ENCODE assay signal across 9 mouse cellular contexts in the genomic region with DNA sequence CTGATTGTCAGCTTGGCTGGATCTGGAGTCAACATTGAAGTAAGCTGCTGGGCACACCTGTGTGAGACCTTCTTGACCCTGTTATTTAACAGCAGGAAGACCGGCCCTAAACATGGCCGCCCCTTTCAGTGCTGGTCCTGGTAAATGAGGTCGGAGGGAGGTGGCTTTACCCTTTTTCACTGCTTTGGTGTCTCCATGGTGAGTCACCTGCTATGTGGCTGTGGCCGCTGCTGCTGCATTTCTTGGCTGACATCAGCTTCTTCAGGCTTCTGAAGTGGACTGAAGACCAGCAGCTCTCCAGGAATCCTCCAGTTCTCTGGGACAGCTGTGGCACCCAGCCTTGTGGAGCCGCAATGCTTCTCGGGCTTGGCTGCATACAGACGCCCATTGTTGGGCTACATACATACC. TPM values are rescaled to one million over a fixed set of nuclear protein-coding genes. Genes with fewer than 3 reads are reported as not detected.
DNase-seq lines count a peak whose midpoint lies in the region; ATAC-seq lines count a peak whose summit lies in the region.
"Had no signal": no experiment of that assay in that cellular context is flagged by ENCODE, and none has a peak within 500 bp of the region (broad histone marks: within the 10 kb centered on the region; RNA-seq: fewer than 3 reads in every experiment).

No protein-coding gene starts in this region.

- peak overlapping the region; percentile 75 for H3K27ac ChIP-seq in heart, embryonic 15.5 days
- peak overlapping the region; percentile 61 for H3K27ac ChIP-seq in embryonic facial prominence, embryonic 12.5 days
- peak overlapping the region; percentile 85 for H3K27ac ChIP-seq in intestine, embryonic 14.5 days (ENCODE audit: low read depth)
- peak overlapping the region; percentile 64 for H3K27ac ChIP-seq in midbrain, embryonic 16.5 days (ENCODE audit: low read length)

- no peaks in the 10 kb centered on the region for H3K9me3 ChIP-seq in heart, embryonic 15.5 days (replicated peaks)
- H3K9me3 ChIP-seq in embryonic facial prominence, embryonic 12.5 days: no peaks in the 10 kb centered on the region
- no peaks in the 10 kb centered on the region for H3K9me3 ChIP-seq in intestine, embryonic 14.5 days (ENCODE audit: control insufficient read depth, low read length)
- no peaks in the 10 kb centered on the region for H3K9me3 ChIP-seq in midbrain, embryonic 16.5 days (replicated peaks; ENCODE audit: control insufficient read depth, low read length, poor library complexity, severe bottlenecking)

- no peak for ATAC-seq in heart, embryonic 15.5 days (replicated peaks; ENCODE audit: insufficient number of reproducible peaks, insufficient read depth, low FRiP score, low read depth)
- ATAC-seq in embryonic facial prominence, embryonic 12.5 days (ENCODE audit: insufficient number of reproducible peaks, insufficient read depth, low FRiP score, low TSS enrichment): no peak
- ATAC-seq in intestine, embryonic 14.5 days (replicated peaks; ENCODE audit: low FRiP score, low TSS enrichment, low read depth): peak; percentile 24; the same call in 1 of the 2 replicates
- peak; percentile 55 for ATAC-seq in midbrain, embryonic 16.5 days

- no peak for DNase-seq in heart, postnatal 10 days
- no peak for DNase-seq in intestine, embryonic 14.5 days (ENCODE audit: low spot score)
- DNase-seq in layer of hippocampus, adult 8-10 months (ENCODE audit: low spot score in 2 of 2): no peak
- DNase-seq in right cerebral cortex, postnatal 14 days: no peak
- DNase-seq in adrenal gland, postnatal 4 days (ENCODE audit: low spot score in 2 of 2): no peak
- DNase-seq: cerebellum, adult 18-20 months had no signal

- WGBS in heart, embryonic 15.5 days: 67% methylated on average over 7 of the region's 7 CpGs
- 51% methylated on average over 7 of the region's 7 CpGs for WGBS in embryonic facial prominence, embryonic 12.5 days
- whole genome bisulfite sequencing in intestine, embryonic 14.5 days: 49% methylated on average over 7 of the region's 7 CpGs
- WGBS in midbrain, embryonic 16.5 days: 44% methylated on average over 7 of the region's 7 CpGs

- intact Hi-C loops in heart, postnatal 10 days (cut with DNase I): loop anchor here (1.0 to 5.0 kb wide), 2 partner anchors 43 to 247 kb away; no protein-coding TSS in a partner anchor

- H3K27me3 ChIP-seq in heart, embryonic 15.5 days: 0 out of 2 replicates have a peak, but pooled peaks cover 3% of the 10 kb centered on the region
- H3K27me3 ChIP-seq in embryonic facial prominence, embryonic 12.5 days: no peaks in the 10 kb centered on the region
- no peaks in the 10 kb centered on the region for H3K27me3 ChIP-seq in intestine, embryonic 14.5 days (replicated peaks; ENCODE audit: control insufficient read depth, insufficient read depth, low read length)
- H3K27me3 ChIP-seq in midbrain, embryonic 16.5 days (ENCODE audit: control insufficient read depth, insufficient read depth, low read depth, low read length): no peaks in the 10 kb centered on the region

- H3K4me1 ChIP-seq in heart, embryonic 15.5 days (replicated peaks): peaks cover 14% of the 10 kb centered on the region
- H3K4me1 ChIP-seq in embryonic facial prominence, embryonic 12.5 days: peaks cover 4% of the 10 kb centered on the region; the same call in 1 of the 2 replicates
- H3K4me1 ChIP-seq in intestine, embryonic 14.5 days (replicated peaks; ENCODE audit: control insufficient read depth, insufficient read depth, low read length): peaks cover 21% of the 10 kb centered on the region
- no peaks in the 10 kb centered on the region for H3K4me1 ChIP-seq in midbrain, embryonic 16.5 days (ENCODE audit: control insufficient read depth, insufficient read depth, low read length)

- H3K36me3 ChIP-seq in heart, embryonic 15.5 days: no peaks in the 10 kb centered on the region
- H3K36me3 ChIP-seq in embryonic facial prominence, embryonic 12.5 days: no peaks in the 10 kb centered on the region
- H3K36me3 ChIP-seq in intestine, embryonic 14.5 days (ENCODE audit: control insufficient read depth, insufficient read depth, low read length): no peaks in the 10 kb centered on the region
- no peaks in the 10 kb centered on the region for H3K36me3 ChIP-seq in midbrain, embryonic 16.5 days (ENCODE audit: control insufficient read depth, insufficient read depth, low read length)

- no peak overlapping the region for H3K9ac ChIP-seq in heart, embryonic 15.5 days
- H3K9ac ChIP-seq in embryonic facial prominence, embryonic 12.5 days: no peak overlapping the region
- no peak overlapping the region for H3K9ac ChIP-seq in intestine, embryonic 14.5 days (ENCODE audit: low read length)
- no peak overlapping the region for H3K9ac ChIP-seq in midbrain, embryonic 16.5 days (ENCODE audit: low read depth, low read length)

- H3K4me2 ChIP-seq in heart, embryonic 15.5 days: no peak overlapping the region
- no peak overlapping the region for H3K4me2 ChIP-seq in embryonic facial prominence, embryonic 12.5 days (replicated peaks)
- H3K4me2 ChIP-seq in intestine, embryonic 14.5 days (ENCODE audit: low read length): peak overlapping the region; percentile 18; the same call in 1 of the 2 replicates
- no peak overlapping the region for H3K4me2 ChIP-seq in midbrain, embryonic 16.5 days (ENCODE audit: low read length)

- no peak overlapping the region for H3K4me3 ChIP-seq in heart, embryonic 15.5 days
- no peak overlapping the region for H3K4me3 ChIP-seq in embryonic facial prominence, embryonic 12.5 days
- H3K4me3 ChIP-seq in intestine, embryonic 14.5 days (ENCODE audit: low read depth, low read length): no peak overlapping the region
- H3K4me3 ChIP-seq in midbrain, embryonic 16.5 days (ENCODE audit: low read depth, low read length): no peak overlapping the region

RNA-seq across cellular contexts. Expression of a gene that starts 8.2 kb away (rescaled TPM):
- 39.7 and 48.4 TPM in 2 replicates for polyA plus RNA-seq in heart, embryonic 15.5 days (2015; fragmentation: Nextera tagmentation; extraction: Ambion mirVana)
- total RNA-seq in heart, postnatal 10 days (2021): 10 to 100 TPM; 40.4 to 45.2 TPM
- 50.0 and 51.1 TPM in 2 replicates for polyA plus RNA-seq in embryonic facial prominence, embryonic 12.5 days (2016; fragmentation: Nextera tagmentation; extraction: Ambion mirVana)
- 38.1 and 44.4 TPM in 2 replicates for polyA plus RNA-seq in intestine, embryonic 14.5 days (2014; fragmentation: Nextera tagmentation; extraction: Ambion mirVana)
- 46.0 and 46.5 TPM in 2 replicates for polyA plus RNA-seq in midbrain, embryonic 16.5 days (2015; fragmentation: Nextera tagmentation; extraction: Ambion mirVana)
- total RNA-seq in layer of hippocampus, adult 8-10 months (2022): 10 to 100 TPM; 59.2 to 63.9 (median 62.6) TPM
- 10 to 100 TPM; 58.8 to 65.5 TPM for total RNA-seq in adrenal gland, postnatal 4 days (2021)

RNA-seq across cellular contexts. Expression of a gene that starts 13.5 kb away (rescaled TPM):
- polyA plus RNA-seq in heart, embryonic 15.5 days (2015; fragmentation: Nextera tagmentation; extraction: Ambion mirVana): 0.43 and 0.45 TPM in 2 replicates
- under 1 TPM in 1 of 2 experiments, not detected in 1; 0.64 TPM for total RNA-seq in heart, postnatal 10 days (2021)
- not detected in 2 replicates for polyA plus RNA-seq in embryonic facial prominence, embryonic 12.5 days (2016; fragmentation: Nextera tagmentation; extraction: Ambion mirVana)
- polyA plus RNA-seq in intestine, embryonic 14.5 days (2014; fragmentation: Nextera tagmentation; extraction: Ambion mirVana): 776 and 848 TPM in 2 replicates
- polyA plus RNA-seq in midbrain, embryonic 16.5 days (2015; fragmentation: Nextera tagmentation; extraction: Ambion mirVana): not detected in 2 replicates
- total RNA-seq in layer of hippocampus, adult 8-10 months (2022): not detected
- 1 to 10 TPM; 2.6 to 2.9 TPM for total RNA-seq in adrenal gland, postnatal 4 days (2021)

RNA-seq across cellular contexts. Expression of a gene that starts 26.4 kb away (rescaled TPM):
- 32.0 and 40.4 TPM in 2 replicates for polyA plus RNA-seq in heart, embryonic 15.5 days (2015; fragmentation: Nextera tagmentation; extraction: Ambion mirVana)
- total RNA-seq in heart, postnatal 10 days (2021): 10 to 100 TPM; 63.9 to 68.5 TPM
- 25.6 and 25.7 TPM in 2 replicates for polyA plus RNA-seq in embryonic facial prominence, embryonic 12.5 days (2016; fragmentation: Nextera tagmentation; extraction: Ambion mirVana)
- polyA plus RNA-seq in intestine, embryonic 14.5 days (2014; fragmentation: Nextera tagmentation; extraction: Ambion mirVana): 44.9 and 45.7 TPM in 2 replicates
- polyA plus RNA-seq in midbrain, embryonic 16.5 days (2015; fragmentation: Nextera tagmentation; extraction: Ambion mirVana): 11.4 and 13.6 TPM in 2 replicates
- total RNA-seq in layer of hippocampus, adult 8-10 months (2022): 10 to 100 TPM; 14.5 to 18.7 (median 16.2) TPM
- 10 to 100 TPM; 56.7 to 59.1 TPM for total RNA-seq in adrenal gland, postnatal 4 days (2021)

RNA-seq across cellular contexts. Expression of a gene that starts 30.6 kb away (rescaled TPM):
- 0.53 TPM in 1 of 2 replicates, not detected in the other for polyA plus RNA-seq in heart, embryonic 15.5 days (2015; fragmentation: Nextera tagmentation; extraction: Ambion mirVana)
- not detected for total RNA-seq in heart, postnatal 10 days (2021)
- 0.29 and 1.4 TPM in 2 replicates for polyA plus RNA-seq in embryonic facial prominence, embryonic 12.5 days (2016; fragmentation: Nextera tagmentation; extraction: Ambion mirVana)
- polyA plus RNA-seq in intestine, embryonic 14.5 days (2014; fragmentation: Nextera tagmentation; extraction: Ambion mirVana): 0.62 and 0.86 TPM in 2 replicates
- not detected in 2 replicates for polyA plus RNA-seq in midbrain, embryonic 16.5 days (2015; fragmentation: Nextera tagmentation; extraction: Ambion mirVana)
- total RNA-seq in layer of hippocampus, adult 8-10 months (2022): 1 to 10 TPM in 1 of 4 experiments, under 1 TPM in 2, not detected in 1; 0.34 to 1.2 (median 0.38) TPM
- not detected for total RNA-seq in adrenal gland, postnatal 4 days (2021)

RNA-seq across cellular contexts. Expression of a gene that starts 30.7 kb away (rescaled TPM):
- 15.1 and 24.5 TPM in 2 replicates for polyA plus RNA-seq in heart, embryonic 15.5 days (2015; fragmentation: Nextera tagmentation; extraction: Ambion mirVana)
- total RNA-seq in heart, postnatal 10 days (2021): 1 to 10 TPM; 6.3 to 8.2 TPM
- polyA plus RNA-seq in embryonic facial prominence, embryonic 12.5 days (2016; fragmentation: Nextera tagmentation; extraction: Ambion mirVana): 39.4 and 42.2 TPM in 2 replicates
- polyA plus RNA-seq in intestine, embryonic 14.5 days (2014; fragmentation: Nextera tagmentation; extraction: Ambion mirVana): 30.2 and 35.5 TPM in 2 replicates
- 2.2 and 2.7 TPM in 2 replicates for polyA plus RNA-seq in midbrain, embryonic 16.5 days (2015; fragmentation: Nextera tagmentation; extraction: Ambion mirVana)
- total RNA-seq in layer of hippocampus, adult 8-10 months (2022): 10 to 100 TPM; 28.9 to 33.0 (median 31.8) TPM
- 10 to 100 TPM; 25.3 to 26.0 TPM for total RNA-seq in adrenal gland, postnatal 4 days (2021)

Comparison
In these comparisons a context has a peak if more than half of its experiments do, and no peak if none do; other contexts are left out.
1. ATAC-seq: peak in intestine, embryonic 14.5 days (single experiment) and midbrain, embryonic 16.5 days (single experiment); none in heart, embryonic 15.5 days (single experiment) and embryonic facial prominence, embryonic 12.5 days (single experiment).
2. RNA of a gene that starts 13.5 kb away (polyA plus RNA-seq): 776 to 848 TPM in intestine, embryonic 14.5 days; 0.43 to 0.45 TPM in heart, embryonic 15.5 days, not detected in embryonic facial prominence, embryonic 12.5 days and not detected in midbrain, embryonic 16.5 days; every median in the first group is over 100 times any median in the second.
3. Peak in every context shown above with its lines, with median percentiles within 50 percentile points of each other: H3K27ac ChIP-seq.